Comparison of ENCODE assay signal across 8 mouse cellular contexts in genomic region chr6:129181249-129181648, GRCm38 (mm10). TPM values are rescaled to one million over a fixed set of nuclear protein-coding genes. Genes with fewer than 3 reads are reported as not detected.
A peak's percentile ranks its signal among the peaks of the same experiment; 100 is the strongest.
DNase-seq lines count a peak whose midpoint lies in the region; ATAC-seq and TF ChIP-seq lines count a peak whose summit lies in the region.

No protein-coding gene starts in this region.

- peak overlapping the region; percentile 66 for H3K4me3 ChIP-seq in erythroblast, embryonic 14.5 days (replicated peaks)
- H3K4me3 ChIP-seq in megakaryocyte, embryonic 14.5 days (replicated peaks): peak overlapping the region; percentile 92
- H3K4me3 ChIP-seq in limb, embryonic 13.5 days: peak overlapping the region; percentile 42
- no peak overlapping the region for H3K4me3 ChIP-seq in small intestine, adult 2 months (ENCODE audit: low read depth, low read length)

- no peaks in the 10 kb centered on the region for H3K27me3 ChIP-seq in erythroblast, embryonic 14.5 days (ENCODE audit: control insufficient read depth)
- H3K27me3 ChIP-seq in megakaryocyte, embryonic 14.5 days (replicated peaks): no peaks in the 10 kb centered on the region
- no peaks in the 10 kb centered on the region for H3K27me3 ChIP-seq in limb, embryonic 13.5 days
- H3K27me3 ChIP-seq in small intestine, adult 2 months (ENCODE audit: control insufficient read depth, insufficient read depth, low read length): no peaks in the 10 kb centered on the region

- TF ChIP-seq CTCF in small intestine, adult 2 months (IDR thresholded peaks at IDR 0.05; ENCODE audit: extremely low read depth, insufficient read length, insufficient replicate concordance, low read depth, low read length): no peak

- no peak for TF ChIP-seq POLR2A in small intestine, adult 2 months (IDR thresholded peaks at IDR 0.05; ENCODE audit: low read depth, low read length)

- no peak for DNase-seq in right cerebral cortex, postnatal 4 days

- H3K9ac ChIP-seq in limb, embryonic 13.5 days: peak overlapping the region; percentile 62

- peaks cover 15% of the 10 kb centered on the region for H3K36me3 ChIP-seq in erythroblast, embryonic 14.5 days (ENCODE audit: control insufficient read depth)
- peaks cover 35% of the 10 kb centered on the region for H3K36me3 ChIP-seq in megakaryocyte, embryonic 14.5 days (replicated peaks; ENCODE audit: low read length)
- H3K36me3 ChIP-seq in limb, embryonic 13.5 days: peaks cover 11% of the 10 kb centered on the region
- H3K36me3 ChIP-seq in small intestine, adult 2 months (ENCODE audit: control insufficient read depth, insufficient read depth, low read length): peaks cover 41% of the 10 kb centered on the region

- H3K4me1 ChIP-seq in erythroblast, embryonic 14.5 days (ENCODE audit: control insufficient read depth): peaks cover 8% of the 10 kb centered on the region
- peaks cover 28% of the 10 kb centered on the region for H3K4me1 ChIP-seq in megakaryocyte, embryonic 14.5 days
- 0 out of 2 replicates have a peak, but pooled peaks cover 3% of the 10 kb centered on the region for H3K4me1 ChIP-seq in limb, embryonic 13.5 days
- H3K4me1 ChIP-seq in small intestine, adult 2 months (ENCODE audit: control insufficient read depth, insufficient read depth, insufficient read length, low read length): no peaks in the 10 kb centered on the region

- peak overlapping the region; percentile 93 for H3K27ac ChIP-seq in limb, embryonic 13.5 days
- peak overlapping the region; percentile 100 for H3K27ac ChIP-seq in small intestine, adult 2 months (ENCODE audit: insufficient read depth, low read depth, low read length)

- 10% methylated on average over 1 of the region's 1 CpGs for WGBS in limb, embryonic 13.5 days
- 0% methylated on average over 1 of the region's 1 CpGs for WGBS in small intestine, adult 2 months

- H3K4me2 ChIP-seq in limb, embryonic 13.5 days (replicated peaks): peak overlapping the region; percentile 60

- ATAC-seq in erythroblast, adult 5-6 weeks (replicated peaks; ENCODE audit: low FRiP score, poor library complexity, severe bottlenecking): no peak
- no peak for ATAC-seq in megakaryocyte, adult 5-6 weeks (ENCODE audit: poor library complexity, severe bottlenecking)
- ATAC-seq in limb, embryonic 13.5 days (ENCODE audit: low FRiP score, low read depth): no peak
- no peak for ATAC-seq in monocyte, adult 5-6 weeks (replicated peaks; ENCODE audit: insufficient number of reproducible peaks, low FRiP score, low TSS enrichment, poor library complexity, severe bottlenecking)

- no peaks in the 10 kb centered on the region for H3K9me3 ChIP-seq in erythroblast, embryonic 14.5 days (ENCODE audit: control insufficient read depth, low read length)
- no peaks in the 10 kb centered on the region for H3K9me3 ChIP-seq in megakaryocyte, embryonic 14.5 days
- no peaks in the 10 kb centered on the region for H3K9me3 ChIP-seq in limb, embryonic 13.5 days

RNA-seq across cellular contexts. Expression of gene Clec2d, which starts 0.8 kb away (rescaled TPM):
- polyA plus RNA-seq in erythroblast, embryonic 14.5 days (2012): not detected in 2 replicates
- total RNA-seq in erythroblast, adult 5-6 weeks (2015; ENCODE audit: low replicate concordance): 4.2 and 9.0 TPM in 2 replicates
- 37.6 and 44.3 TPM in 2 replicates for total RNA-seq in erythroblast, adult 5-6 weeks (2017; ENCODE audit: low replicate concordance)
- 1.2 TPM in 1 of 2 replicates, not detected in the other for polyA plus RNA-seq in megakaryocyte, embryonic 14.5 days (2012; ENCODE audit: insufficient read depth, low replicate concordance)
- 28.2 and 41.3 TPM in 2 replicates for total RNA-seq in megakaryocyte, adult 5-6 weeks (2015)
- total RNA-seq in megakaryocyte, adult 5-6 weeks (2017): 238 and 253 TPM in 2 replicates
- 0.15 TPM in 1 of 2 replicates, not detected in the other for polyA plus RNA-seq in limb, embryonic 13.5 days (2015; fragmentation: Nextera tagmentation; extraction: Ambion mirVana)
- 15.4 and 20.9 TPM in 2 replicates for polyA plus RNA-seq in small intestine, adult 2 months (2012; rRNA removed)
- 222 to 328 TPM (median 282 TPM) in 3 replicates for total RNA-seq in monocyte, adult 5-6 weeks (2017)
